Mouse (Mus musculus) heart, adult 2 months (tissue): ENCODE data around the gene Pcp4.

Experiments
- CTCF ChIP-seq: fragments of 200-600 bp; IDR thresholded peaks from 2 replicates; pipeline ENCODE4 v1.8.1; 2022; ENCODE audit warnings: antibody characterized with exemption, mild to moderate bottlenecking, moderate library complexity
- POLR2A ChIP-seq: fragments of 200-500 bp; IDR thresholded peaks from 2 replicates; pipeline ENCODE4 v1.6.1; 2011; ENCODE audit warnings: mild to moderate bottlenecking, low read depth, low read length, control low read depth; ENCODE audit not compliant: insufficient read depth

DNA sequence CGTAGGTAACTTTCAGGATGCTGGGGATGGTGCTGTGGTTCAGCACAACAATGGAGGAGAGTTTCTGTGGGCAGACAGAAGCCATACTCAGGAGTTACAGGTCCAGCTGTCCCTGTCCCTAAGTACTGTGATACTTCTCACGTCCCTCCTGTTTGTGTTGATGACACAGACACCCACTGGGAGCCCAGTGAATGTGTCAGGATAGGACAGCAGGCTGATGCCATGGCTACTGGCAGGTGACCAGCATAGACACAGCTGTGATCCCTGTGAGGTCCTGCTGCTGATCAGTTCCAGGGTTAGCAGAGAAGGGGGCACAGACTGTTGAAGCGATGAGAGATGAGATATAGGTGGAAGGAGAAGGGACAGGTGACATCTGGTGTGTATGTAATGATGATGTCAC, 38.4 kb upstream of the Pcp4 start:
- no peak for TF ChIP-seq POLR2A
- TF ChIP-seq CTCF = no peak
